Mouse (Mus musculus) urinary bladder, postnatal 14 days (tissue): Measurements from ENCODE around the gene Morf4l2.
A peak's percentile ranks its signal among the peaks of the same experiment; 100 is the strongest.
"Not testable (repeated sequence)": the region's sequence is repeated elsewhere in the genome, so short reads cannot be mapped to it uniquely, and the experiment has no call there.

Source experiments
- DNase-seq: peaks from one replicate; pipeline ENCODE4 v3.0.0; 2021; ENCODE audit warnings: low spot score

The Morf4l2 gene

DNA sequence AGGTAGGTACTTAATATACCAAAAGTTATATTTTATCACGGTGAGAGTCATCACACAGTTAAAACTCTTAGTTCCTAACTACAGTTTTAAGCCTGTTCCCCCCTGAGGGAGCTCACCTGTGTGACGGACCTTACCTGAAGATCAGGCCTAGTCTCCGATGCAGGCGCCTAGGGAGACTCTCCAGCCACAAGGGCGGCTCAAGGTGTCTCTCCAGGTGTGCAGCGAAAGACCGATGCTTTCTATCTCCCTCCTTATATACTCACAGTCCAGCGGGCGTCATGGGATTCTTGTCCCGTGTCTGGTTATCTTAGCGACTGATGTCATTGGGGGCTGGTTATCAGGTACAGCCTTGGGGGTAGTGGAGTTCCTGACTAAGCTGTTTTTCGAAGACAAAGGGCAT is at the start of gene Morf4l2:
Morf4l2 (minus strand) TSS at position 232 of the 400 bp plus-strand sequence.
- DNase-seq = no peak

DNA sequence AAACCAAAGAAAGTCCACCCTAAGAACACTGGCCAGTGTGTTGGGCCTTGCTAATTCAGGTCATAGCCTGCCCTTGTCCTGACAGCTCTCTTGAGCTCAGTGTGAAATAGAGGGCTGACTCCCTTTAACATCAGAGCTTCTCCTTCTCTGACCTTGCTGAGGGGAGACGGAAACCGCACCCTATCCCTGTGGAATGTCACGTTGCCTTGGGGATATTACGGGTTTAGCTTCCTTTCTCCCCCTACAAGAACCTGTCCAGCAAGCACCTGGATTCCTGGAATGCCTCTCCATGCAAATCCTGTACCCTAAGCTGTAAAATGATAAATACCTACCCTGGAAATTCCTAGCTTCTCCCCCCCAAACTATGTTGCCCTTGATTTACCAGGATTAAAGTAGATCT is 46.0 kb upstream of the Morf4l2 start:
- no peak for DNase-seq

DNA sequence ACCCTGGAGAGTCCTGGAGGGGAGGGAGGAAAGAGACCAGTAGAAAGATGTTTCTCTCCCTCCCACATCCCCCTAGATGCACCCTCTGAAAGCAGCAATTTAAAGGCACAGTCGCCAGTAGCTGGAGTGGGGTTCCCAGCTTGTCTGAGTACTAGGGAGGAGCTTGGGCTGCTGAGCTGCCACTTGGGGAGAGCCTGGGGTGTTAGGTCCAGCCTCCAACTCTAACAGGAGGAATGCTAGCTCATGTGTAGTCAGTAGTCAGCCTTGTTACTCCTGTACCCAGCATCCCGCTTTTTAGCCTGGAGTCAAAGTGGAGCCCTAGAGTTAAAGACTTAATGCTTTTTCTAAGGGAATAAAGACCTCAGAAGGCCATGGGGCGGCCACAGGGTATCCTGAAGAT is 36.6 kb upstream of the Morf4l2 start, which contains the start of gene Glra4:
Glra4 (minus strand) TSS at position 101 of the 400 bp plus-strand sequence.
- DNase-seq = no peak

DNA sequence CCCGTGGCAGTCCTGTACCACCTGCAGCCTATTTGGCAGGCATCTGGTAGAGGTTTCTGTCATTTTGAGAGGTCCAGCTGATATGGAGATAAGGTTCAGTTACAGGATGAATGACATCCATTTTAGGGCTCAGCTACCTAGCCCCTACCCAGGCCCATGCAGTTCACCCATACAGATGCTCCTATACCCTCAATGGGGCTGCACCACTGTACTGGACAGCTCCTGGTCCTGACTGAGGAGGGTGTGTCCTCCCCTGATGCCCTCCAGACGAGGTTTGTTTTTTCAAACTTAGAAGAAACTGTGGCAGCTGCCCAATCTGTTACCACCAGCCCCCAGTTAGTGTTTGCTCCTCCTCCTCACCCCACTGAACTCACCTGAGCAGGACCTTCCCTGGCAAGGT is 35.8 kb upstream of the Morf4l2 start:
- no peak for DNase-seq

DNA sequence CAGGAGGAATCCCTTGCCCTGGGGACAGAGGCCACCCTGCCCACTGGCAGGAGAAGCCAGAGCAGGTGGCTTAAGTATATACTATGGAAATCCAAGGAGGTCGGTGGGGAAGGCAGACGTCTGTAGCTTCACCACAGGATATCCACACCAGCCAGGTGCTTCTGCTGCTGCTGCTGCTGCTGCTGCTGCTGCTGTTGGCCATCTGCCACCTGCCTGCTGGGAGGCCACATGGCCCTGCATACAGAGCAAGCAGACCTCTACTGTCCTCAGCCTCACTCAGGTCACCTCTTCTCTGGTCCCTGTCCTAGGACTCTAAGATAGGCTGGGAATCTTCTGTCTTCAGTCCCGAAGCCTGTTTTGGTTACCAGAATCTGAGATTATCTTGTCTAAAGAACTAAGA is 34.6 kb upstream of the Morf4l2 start:
- no peak for DNase-seq

DNA sequence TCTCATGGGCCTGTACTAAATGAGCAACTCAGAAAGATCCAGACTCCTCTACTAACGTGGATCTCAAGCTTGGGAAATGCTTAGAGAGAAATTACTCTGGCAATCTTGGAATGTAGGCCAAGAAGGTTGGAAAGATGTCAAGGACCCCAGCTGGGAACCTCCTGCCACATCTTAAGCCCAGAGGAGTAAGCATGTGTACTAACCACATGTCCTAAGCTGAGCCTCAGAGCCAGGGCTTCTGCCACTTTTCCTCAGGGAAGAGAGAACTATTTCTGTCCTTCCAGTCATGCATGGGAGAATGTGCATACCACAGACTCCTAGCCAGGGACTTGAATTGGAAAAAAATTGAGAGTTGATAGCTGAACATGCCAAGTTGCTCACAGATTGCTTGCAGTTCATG is 29.5 kb upstream of the Morf4l2 start:
- no peak for DNase-seq

DNA sequence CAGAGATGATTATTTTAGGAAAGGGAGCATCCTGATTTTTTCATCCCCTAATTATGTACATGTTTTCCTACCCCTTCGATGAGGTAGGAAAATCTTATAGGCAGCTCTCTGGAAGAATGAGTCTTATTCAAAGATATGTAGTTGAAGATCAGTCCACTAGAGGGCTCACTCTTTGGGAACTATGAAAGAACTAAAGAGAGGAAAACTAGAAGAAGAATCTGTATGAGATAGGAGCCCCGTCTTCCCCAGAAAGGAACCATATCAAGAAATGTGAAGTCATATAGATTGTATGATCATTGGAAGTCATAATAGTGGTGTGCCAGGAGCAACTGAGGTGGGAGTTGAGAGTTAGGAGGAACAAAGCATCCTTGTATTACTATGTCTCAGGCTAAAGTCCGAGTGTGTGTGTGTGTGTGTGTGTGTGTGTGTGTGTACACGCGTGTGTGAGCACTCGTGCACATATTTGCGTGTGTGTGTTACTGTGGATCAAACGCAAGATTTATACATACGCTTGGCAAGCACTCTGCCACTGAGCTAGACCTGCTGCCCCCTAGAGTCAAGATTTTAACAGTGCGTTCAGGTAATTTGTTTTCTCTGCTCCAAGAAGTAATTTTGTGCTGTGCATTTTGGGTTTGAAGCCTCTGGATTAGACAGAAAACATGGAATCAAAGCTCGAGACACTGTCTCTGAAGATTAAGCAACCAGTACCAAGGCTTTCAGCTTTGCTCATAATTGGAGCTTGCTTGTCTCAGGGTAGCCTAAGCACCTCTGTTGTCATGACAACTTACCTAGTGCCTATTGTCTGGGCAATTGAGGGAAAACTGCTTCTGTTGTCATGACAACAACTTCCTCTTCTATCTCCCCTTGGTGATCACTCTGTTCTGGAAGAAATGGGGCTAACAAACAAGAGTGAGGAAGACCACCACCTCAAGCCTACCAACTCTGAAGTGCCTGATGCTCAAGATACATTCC is 17.9 kb upstream of the Morf4l2 start:
- no peak for DNase-seq

DNA sequence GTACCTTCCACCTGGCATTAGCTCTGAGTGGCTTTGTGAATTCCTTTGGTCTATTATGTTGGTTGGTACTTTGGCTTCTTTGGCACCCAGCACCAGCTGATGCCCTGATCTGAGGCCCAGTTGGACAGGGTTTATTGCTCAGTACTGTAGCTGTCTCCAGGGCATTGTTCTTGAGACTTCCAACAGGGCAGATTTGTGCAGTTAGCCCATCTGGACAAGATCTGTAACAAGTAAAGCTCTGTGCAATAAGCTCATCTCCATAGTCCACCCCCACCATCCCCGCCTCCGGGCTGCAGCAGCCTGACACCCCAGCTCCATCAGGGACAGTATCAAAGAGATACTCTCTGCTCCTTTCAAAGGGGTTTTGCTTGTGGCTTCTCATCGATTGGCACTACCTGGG is 12.0 kb upstream of the Morf4l2 start:
- no peak for DNase-seq

DNA sequence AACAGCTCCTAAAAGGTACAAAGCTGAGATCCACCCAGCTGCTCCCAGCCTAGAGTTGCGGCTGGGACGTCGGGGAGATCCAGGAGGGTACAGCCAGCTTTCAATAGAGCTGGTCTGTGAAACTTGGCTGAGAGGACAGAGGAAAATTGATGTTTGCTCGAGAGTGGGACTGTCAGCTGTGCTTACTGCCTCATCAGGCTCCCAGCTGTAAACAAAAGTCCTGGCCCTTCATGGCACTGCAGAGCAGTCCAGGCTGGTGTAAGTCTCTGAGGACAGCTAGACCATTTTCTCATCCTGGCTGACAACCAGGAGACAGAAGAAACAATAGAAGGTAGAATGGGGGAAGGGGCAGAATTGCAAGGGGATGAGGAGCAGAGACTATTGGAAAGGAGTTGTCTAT is 5.8 kb upstream of the Morf4l2 start:
- DNase-seq = no peak

DNA sequence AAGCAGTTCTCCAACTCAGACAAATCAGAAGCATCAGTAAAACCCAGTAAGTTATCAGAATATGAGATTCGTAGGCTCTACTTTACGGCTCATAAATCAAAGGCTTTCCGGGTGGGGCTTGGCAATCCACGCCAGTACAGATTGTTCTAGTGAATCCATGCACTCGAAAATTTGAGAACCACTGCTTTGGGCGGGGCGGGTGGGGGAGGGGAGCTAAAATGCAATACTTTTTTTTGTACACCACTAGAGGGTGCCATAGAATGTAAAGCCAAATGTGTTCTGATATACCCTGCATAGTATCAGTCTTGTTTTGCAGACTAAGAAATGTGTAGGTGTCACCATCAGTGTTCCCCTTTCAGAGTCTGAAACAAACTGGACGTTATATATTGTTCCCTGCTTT is 1.2 kb upstream of the Morf4l2 start:
- DNase-seq = peak; percentile 23

DNA sequence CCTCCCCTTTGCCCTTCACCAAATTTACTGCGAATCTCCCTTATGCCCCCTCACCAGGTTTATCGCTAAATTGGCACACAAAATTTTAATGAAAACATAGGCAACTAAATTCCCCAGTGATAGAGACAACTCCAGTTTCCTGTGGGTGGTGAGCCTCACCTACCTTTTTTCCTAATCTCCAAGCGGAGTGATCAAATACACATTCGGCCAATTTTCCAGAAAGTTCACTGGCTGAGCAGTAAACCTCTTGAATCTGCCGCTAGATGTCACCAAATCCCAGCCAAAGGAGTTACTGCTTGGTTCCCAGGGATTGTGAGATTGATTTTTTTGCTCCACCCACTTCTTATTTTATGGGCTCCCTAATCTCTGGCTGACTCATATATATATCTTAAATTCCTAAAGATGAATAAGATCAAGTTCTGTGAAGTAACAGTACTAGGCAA is 808 bp downstream of the Morf4l2 start:
- DNase-seq = peak; percentile 65

DNA sequence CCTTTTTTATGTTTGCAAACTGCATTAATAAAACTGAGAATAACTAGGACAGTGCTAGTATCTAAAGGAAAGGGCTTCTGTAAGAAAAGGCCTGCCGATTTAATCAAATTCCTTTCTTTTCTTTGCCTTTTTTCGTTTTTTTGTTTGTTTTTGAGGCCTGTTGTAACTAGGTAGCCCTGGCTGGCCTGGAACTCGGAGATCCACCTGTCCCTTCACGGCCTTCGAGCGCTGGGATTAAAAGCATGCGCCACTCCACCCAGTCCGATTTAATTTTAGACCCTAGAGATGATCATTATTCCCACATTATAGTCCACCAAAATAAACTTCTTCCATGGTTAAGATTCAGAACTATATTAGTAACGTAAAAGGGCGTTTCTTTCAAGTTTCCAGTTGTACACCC is 1.2 kb downstream of the Morf4l2 start:
- peak; percentile 3 for DNase-seq

DNA sequence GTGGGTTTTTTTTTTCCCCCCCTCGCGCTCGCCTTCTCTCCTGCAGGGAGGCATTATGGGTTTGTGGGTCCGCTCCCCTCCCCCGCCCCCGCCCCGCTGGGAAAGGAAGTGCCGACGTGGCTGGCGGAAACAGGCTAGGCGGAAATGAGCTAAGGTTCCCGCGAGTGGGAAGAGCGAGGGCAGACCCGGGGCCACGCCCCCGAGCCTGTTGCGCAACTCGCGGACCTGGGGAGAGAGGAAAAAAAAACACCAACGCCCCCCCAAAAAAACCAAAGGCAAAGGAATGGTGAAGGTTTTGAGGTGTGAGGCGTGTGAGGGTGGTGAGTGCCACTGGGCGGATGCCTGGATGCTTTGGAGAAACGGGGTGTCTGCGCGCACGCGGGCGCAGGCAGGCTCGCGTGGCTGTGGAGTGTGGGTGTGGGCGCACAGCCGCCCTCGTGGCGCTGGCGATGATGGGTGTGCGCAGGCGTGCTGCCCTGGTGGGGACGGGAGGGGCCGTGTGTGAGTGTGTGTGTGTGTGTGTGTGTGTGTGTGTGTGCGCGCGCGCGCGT is 1.8 kb downstream of the Morf4l2 start:
- DNase-seq = peak; percentile 91

DNA sequence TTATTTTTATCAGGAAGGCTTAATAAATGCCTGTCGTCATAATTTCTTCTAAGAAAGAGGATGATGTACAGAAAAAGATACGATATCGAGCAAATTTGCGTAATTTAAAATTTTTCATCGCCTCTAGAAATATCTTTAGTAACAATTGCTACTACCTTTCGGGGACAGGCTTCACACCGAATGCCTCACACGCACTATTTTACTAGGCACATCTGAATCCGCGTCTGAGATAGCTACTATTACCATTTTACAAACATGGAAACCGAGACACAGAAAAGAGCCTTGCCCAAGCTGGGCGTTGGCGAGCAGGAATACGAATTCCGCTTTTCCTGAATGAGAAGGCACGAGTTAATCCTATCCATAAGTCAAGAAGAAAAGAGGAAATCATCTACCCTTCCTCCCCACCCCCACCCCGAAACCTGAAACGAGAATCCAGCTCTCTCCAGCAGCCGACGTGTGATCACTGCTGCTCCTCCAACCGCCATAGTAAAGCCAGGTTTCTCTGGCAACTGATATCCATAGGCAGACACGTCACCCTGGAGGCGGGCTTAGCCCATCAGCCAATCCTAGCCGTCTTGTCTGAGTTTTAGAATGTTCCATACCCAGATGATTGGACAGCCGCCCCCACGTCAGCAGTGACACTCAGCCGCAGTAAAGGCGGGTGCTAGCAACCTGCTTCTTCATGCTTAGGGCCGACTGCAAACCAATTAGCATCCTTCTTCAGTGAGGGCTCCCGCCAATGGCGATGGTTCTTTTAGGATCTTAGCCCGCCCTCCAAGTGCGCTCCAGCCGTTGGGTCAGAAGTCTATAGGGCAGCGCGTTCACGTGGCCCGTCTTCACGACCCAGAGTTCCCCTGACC is 2.5 kb downstream of the Morf4l2 start:
- DNase-seq = no peak

DNA sequence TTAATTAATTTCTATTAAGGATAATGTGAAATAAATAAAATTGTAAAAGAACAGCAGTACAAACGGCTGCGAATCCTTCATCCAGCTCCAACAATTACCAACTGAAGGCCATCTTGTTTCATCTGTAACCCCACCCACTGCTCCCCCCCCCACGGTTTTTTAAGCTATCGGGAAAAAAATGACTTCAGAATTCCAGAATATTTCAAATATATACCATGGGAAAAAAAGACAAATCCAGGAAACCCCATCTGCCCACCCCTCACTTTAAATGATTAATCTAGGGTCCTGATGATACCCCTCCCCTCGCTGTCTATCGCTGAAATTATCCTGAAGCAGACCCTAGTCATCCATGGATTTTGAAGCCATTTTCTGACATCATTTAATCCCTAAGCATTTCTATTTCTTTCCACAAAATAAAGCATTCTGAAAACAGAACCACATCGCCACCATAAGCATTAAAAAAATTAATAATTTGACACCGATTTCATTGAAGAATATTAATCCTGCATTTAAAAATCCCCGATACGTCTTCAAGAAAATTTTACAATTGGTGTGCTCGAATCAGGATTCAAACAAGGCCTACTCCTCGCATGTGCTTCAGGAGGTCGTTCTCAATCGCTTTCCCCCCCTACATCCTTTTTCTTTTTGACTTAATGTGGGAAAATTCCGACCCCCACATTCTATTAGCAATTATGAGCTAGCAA is 3.3 kb downstream of the Morf4l2 start:
- no peak for DNase-seq

DNA sequence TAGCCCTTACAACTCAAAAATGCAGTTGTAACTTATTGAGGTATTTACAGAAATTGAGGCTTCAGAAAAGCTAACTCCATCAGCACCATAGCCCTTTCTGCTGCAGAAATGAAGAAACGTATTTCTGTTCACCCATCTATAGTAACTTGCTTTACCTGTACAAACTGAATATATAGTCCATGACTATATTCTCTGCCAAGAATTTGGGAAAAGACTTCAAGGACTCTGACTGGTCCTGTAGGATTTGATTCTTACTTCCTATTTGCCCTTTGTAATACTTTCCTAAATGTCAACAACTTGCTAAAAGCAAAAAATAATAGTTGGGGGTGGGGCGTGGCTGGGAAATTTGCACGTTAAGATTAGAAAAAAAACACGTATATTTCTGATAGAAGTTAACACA is 11.5 kb downstream of the Morf4l2 start:
- DNase-seq = no peak

DNA sequence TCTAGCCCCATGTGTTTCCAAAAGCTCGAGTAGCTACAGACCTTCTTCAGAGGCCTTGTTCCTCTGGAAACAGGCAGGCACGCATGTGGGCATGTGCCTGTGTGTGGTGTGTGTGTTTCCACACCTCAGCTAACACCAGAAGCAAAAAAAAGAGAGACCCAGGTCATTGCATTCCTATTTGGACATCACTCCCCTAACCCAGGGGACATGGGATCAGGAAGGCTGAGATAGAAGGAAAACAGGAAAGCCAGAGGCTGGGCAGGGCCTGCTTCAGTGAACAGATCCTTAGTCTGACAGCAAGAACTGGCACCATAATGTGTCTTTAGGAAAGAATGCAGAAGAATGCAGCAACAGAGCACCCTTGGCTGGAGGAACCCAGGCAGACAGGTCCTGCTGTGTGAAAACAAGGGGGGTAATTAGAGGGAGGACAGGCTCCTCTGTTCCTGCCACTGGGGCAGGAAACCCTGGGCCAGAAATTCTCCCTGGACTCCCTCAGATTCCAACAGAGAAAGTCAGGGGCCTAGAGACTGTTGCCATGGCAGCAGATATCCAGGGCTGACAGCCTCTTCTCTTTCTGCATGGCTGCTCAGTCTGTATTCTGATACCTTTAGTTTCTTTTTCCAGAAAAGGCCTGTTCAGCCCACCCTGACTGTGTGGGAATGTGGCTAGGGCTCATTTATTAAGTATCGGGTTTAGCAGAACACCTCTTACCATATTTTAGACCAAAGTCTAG is 28.6 kb downstream of the Morf4l2 start:
- DNase-seq = not testable (repeated sequence)

DNA sequence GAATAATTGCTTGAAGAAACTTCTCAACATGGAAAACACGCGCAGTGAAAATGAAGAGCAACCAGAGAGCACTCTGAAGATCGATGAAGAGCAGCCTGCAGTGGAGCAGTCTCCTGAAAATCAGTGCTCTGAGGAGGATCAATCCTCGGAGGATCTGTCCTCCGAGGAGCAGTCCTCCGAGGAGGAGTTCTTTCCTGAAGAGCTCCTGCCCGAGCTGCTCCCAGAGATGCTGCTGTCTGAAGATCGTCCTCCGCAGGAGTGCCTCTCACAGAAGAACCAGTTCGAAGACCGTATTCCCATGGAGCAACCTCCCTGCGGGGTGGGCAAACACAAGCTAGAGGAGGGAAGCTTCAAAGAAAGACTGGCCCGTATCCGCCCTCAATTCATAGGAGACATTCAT is 34.7 kb downstream of the Morf4l2 start:
- no peak for DNase-seq

DNA sequence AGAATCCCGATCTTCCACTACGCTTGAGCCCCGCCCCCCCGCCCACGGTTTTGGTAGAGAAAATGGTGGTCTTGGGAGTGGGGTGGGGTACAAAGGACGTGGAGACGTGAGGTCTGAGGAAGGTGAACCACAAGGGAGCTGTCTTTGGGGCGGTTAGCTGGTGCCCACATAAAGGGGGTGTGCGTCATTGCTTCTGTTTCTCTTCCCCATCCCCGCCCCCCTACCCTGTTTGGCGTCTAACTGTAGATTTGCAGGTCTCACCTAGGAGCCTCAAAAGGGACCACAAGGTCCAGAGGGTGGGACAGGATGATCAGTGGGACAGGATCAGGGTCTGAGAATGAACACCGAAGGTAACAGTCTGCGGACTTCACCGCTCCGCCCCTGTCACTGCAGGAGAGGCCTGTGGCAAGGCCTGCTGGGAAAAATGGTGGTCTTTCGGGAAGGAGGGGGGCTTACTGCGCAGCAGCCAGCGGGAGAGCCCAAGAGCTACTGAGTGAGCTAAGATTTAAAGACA is 35.3 kb downstream of the Morf4l2 start:
- DNase-seq = peak; percentile 10

DNA sequence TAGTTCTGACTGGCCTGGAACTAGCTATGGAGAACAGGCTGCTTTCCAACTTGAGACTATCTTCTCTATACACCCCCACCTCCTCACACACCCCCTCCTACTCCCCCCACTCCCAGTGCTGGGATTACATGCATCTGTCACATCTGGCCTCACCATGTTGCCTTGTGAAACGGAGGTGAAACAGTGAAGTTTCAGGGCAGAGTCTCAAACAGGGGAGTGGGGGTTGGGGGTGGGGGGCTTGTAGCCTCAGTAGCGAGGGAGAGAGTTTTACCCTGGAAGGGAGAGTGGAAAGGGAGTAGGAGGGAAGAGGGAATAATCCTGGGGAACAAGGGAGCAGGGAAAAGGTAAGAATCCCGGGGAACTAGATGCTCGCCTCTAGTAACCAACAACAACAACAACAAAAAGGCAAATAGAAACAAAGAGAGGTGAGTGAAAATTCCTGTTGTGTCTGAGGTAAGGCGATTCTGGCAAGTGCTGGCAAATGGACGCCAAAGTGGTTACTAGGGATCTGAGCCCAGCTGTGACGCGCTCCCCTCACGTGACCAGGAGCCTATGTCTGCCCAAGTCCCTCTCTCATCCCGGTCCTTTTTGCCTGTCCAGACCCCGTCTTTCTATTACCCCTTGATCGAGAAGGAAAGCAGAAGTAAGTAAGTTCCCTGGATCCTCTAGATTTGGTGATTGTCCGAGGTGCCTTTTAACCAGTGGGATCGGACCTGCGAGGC is 35.9 kb downstream of the Morf4l2 start, which contains the start of gene Tceal1:
Tceal1 (plus strand) TSS at position 537 of the 722 bp plus-strand sequence.
- DNase-seq = peak; percentile 56
